Mouse (Mus musculus): ENCODE results near the gene Prlr.

DNA sequence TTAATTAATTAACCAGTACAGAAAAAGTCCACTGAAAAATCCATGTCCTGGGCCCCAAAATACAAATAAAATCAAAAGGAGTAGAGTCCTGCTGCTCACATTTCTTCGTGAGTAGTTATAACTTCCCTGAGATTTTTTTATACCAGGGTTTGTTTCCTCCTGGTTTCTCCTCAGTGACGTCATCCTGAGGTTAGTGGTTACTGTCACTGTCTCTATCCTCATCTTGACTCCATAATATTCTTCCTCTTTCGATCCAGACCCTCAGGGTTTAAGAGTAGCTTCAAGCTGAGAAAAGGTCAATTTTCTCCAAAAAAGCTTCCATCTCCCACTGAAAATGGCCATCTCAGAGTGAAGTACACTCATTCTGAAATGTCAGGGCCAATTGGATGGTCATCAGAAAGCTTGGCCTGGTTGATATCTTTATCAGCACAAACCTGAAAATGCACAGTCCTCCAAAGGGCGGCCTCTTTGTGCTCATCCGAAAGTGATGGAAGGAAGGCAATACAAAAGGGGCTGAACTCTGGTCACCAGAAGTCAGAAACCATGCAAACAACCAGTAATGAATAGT, 63.3 kb downstream of the Prlr start:
- TF ChIP-seq CTCF (IDR thresholded peaks at IDR 0.05; ENCODE audit: borderline replicate concordance, insufficient read depth, low read length) (no peak), POLR2A (IDR thresholded peaks at IDR 0.05; ENCODE audit: low read depth, low read length) (no peak)
